Mouse (Mus musculus): Measurements from ENCODE around the gene Polr3b.

GRCm38 (mm10) chr10:84665713-84666260 lies 43.7 kb downstream of the Polr3b start:
- TF ChIP-seq CTCF (conservative IDR thresholded peaks at IDR 0.05; ENCODE audit: low read length) = no peak
- no peak for TF ChIP-seq NANOG (IDR thresholded peaks at IDR 0.05; ENCODE audit: borderline replicate concordance, low read length)
- TF ChIP-seq POU5F1 (IDR thresholded peaks at IDR 0.05; ENCODE audit: borderline replicate concordance, low read length) = no peak
